Mouse (Mus musculus) testis, adult 2 months (tissue): ENCODE results near the gene Smim4.

Experiments used
- CTCF ChIP-seq: fragments of 200-500 bp; IDR thresholded peaks from 2 replicates; pipeline ENCODE4 v1.5.1; 2012; ENCODE audit warnings: low read depth, mild to moderate bottlenecking, inconsistent platforms, low read length, moderate library complexity; ENCODE audit not compliant: control insufficient read depth, insufficient read depth, insufficient replicate concordance
- POLR2A ChIP-seq: fragments of 200-500 bp; IDR thresholded peaks from 2 replicates; pipeline ENCODE4 v1.6.1; 2012; ENCODE audit warnings: low read depth, mild to moderate bottlenecking, inconsistent platforms, low read length, moderate library complexity; ENCODE audit not compliant: control insufficient read depth

- no peak for TF ChIP-seq CTCF
- TF ChIP-seq POLR2A, result no peak
Measured at GRCm38 (mm10) chr14:31177287-31177686, 48.5 kb upstream of the Smim4 start.
